Mouse (Mus musculus) heart, postnatal 0 days (tissue): Measurements from ENCODE around the gene Vangl2.

Experiments
- CTCF ChIP-seq: IDR thresholded peaks from 2 replicates; pipeline ENCODE4 v1.5.1; 2016; ENCODE audit warnings: antibody characterized with exemption, control low read depth, low read depth
- EP300 ChIP-seq: IDR thresholded peaks from 2 replicates; pipeline ENCODE4 v1.6.1; 2016; ENCODE audit warnings: antibody characterized with exemption, low read depth

- TF ChIP-seq EP300 (no peak), CTCF (no peak)
These were observed 11.4 kb downstream of the Vangl2 start for GRCm38 (mm10) chr1:172016660-172017516.
